Mouse (Mus musculus) cerebellum, adult 2 months (tissue): ENCODE data around the gene Art3.

Experiments
- CTCF ChIP-seq: fragments of 200-500 bp; IDR thresholded peaks from 2 replicates; pipeline ENCODE4 v1.5.1; 2011; ENCODE audit warnings: low read depth, mild to moderate bottlenecking, control low read depth, low read length, moderate library complexity, borderline replicate concordance; ENCODE audit not compliant: insufficient read depth
- POLR2A ChIP-seq: fragments of 200-500 bp; IDR thresholded peaks from 2 replicates; pipeline ENCODE4 v1.6.1; 2011; ENCODE audit warnings: low read length, control low read depth, borderline replicate concordance; ENCODE audit not compliant: insufficient read depth

GRCm38 (mm10) chr5:92410486-92410885 is 78.9 kb downstream of the Art3 start:
- no peak for TF ChIP-seq CTCF
- no peak for TF ChIP-seq POLR2A
